ENCODE assay signal across 14 mouse cellular contexts in genomic region chr12:35533133-35533532, GRCm38 (mm10). TPM values are rescaled to one million over a fixed set of nuclear protein-coding genes. Genes with fewer than 3 reads are reported as not detected.
DNase-seq lines count a peak whose midpoint lies in the region; ATAC-seq and TF ChIP-seq lines count a peak whose summit lies in the region.
"Had no signal": no experiment of that assay in that cellular context is flagged by ENCODE, and none has a peak within 500 bp of the region (broad histone marks: within the 10 kb centered on the region; RNA-seq: fewer than 3 reads in every experiment).

No protein-coding gene starts in this region.

- no peak for TF ChIP-seq EP300 in stomach, postnatal 0 days (optimal IDR thresholded peaks at IDR 0.05)

- peak overlapping the region; percentile 8; the same call in 1 of the 2 replicates for H3K4me3 ChIP-seq in kidney, embryonic 14.5 days (ENCODE audit: low read length)
- peak overlapping the region; percentile 23 for H3K4me3 ChIP-seq in limb, embryonic 15.5 days
- H3K4me3 ChIP-seq in stomach, postnatal 0 days (ENCODE audit: low read depth, low read length), result peak overlapping the region; percentile 87

- no peaks in the 10 kb centered on the region for H3K4me1 ChIP-seq in kidney, embryonic 14.5 days (ENCODE audit: control insufficient read depth, insufficient read depth, low read length)
- peaks cover 11% of the 10 kb centered on the region for H3K4me1 ChIP-seq in limb, embryonic 15.5 days
- H3K4me1 ChIP-seq in stomach, postnatal 0 days (replicated peaks; ENCODE audit: control insufficient read depth, insufficient read depth), result no peaks in the 10 kb centered on the region

- no peaks in the 10 kb centered on the region for H3K9me3 ChIP-seq in kidney, embryonic 14.5 days (ENCODE audit: control insufficient read depth, low read length)
- no peaks in the 10 kb centered on the region for H3K9me3 ChIP-seq in limb, embryonic 15.5 days
- no peaks in the 10 kb centered on the region for H3K9me3 ChIP-seq in stomach, postnatal 0 days (ENCODE audit: control insufficient read depth, low read length)
- H3K9me3 ChIP-seq: midbrain, embryonic 10.5 days; neural tube, embryonic 12.5 days had no signal

- ATAC-seq in kidney, embryonic 14.5 days (ENCODE audit: low FRiP score, low TSS enrichment), result no peak
- ATAC-seq in limb, embryonic 15.5 days (ENCODE audit: insufficient number of reproducible peaks, low FRiP score, low TSS enrichment, low read depth), result no peak
- ATAC-seq in stomach, postnatal 0 days (ENCODE audit: low FRiP score, low TSS enrichment), result no peak

- DNase-seq in kidney, postnatal 14 days, result no peak
- DNase-seq in thymus, postnatal 0 days (ENCODE audit: low spot score), result peak; percentile 16
- no peak for DNase-seq in thymus, postnatal 4 days
- no peak for DNase-seq in stomach, postnatal 0 days (ENCODE audit: low spot score)
- no peak for DNase-seq in thymus, adult 18-20 months
- no peak for DNase-seq in right cerebral cortex, adult 18-20 months
- DNase-seq: cerebellum, adult 11-12 months; heart, postnatal 14 days; right cerebral cortex, postnatal 25 days; thymus, adult 2 months had no signal

- H3K9ac ChIP-seq in kidney, embryonic 14.5 days (ENCODE audit: low read depth, low read length), result no peak overlapping the region
- no peak overlapping the region for H3K9ac ChIP-seq in limb, embryonic 15.5 days
- no peak overlapping the region for H3K9ac ChIP-seq in stomach, postnatal 0 days (ENCODE audit: low read length)
- H3K9ac ChIP-seq: neural tube, embryonic 12.5 days had no signal

- peak overlapping the region; percentile 22 for H3K4me2 ChIP-seq in kidney, embryonic 14.5 days (replicated peaks; ENCODE audit: low read depth, low read length)
- peak overlapping the region; percentile 30 for H3K4me2 ChIP-seq in limb, embryonic 15.5 days
- peak overlapping the region; percentile 88 for H3K4me2 ChIP-seq in stomach, postnatal 0 days (replicated peaks; ENCODE audit: low read depth)

- no peak overlapping the region for H3K27ac ChIP-seq in kidney, embryonic 14.5 days (ENCODE audit: low read depth, low read length)
- no peak overlapping the region for H3K27ac ChIP-seq in limb, embryonic 15.5 days
- H3K27ac ChIP-seq in stomach, postnatal 0 days (replicated peaks), result no peak overlapping the region
- H3K27ac ChIP-seq: midbrain, embryonic 10.5 days; neural tube, embryonic 12.5 days had no signal

- peaks cover 3% of the 10 kb centered on the region; the same call in 1 of the 2 replicates for H3K27me3 ChIP-seq in kidney, embryonic 14.5 days (ENCODE audit: control insufficient read depth, insufficient read depth, low read length)
- 0 out of 2 replicates have a peak, but pooled peaks cover 6% of the 10 kb centered on the region for H3K27me3 ChIP-seq in limb, embryonic 15.5 days
- no peaks in the 10 kb centered on the region for H3K27me3 ChIP-seq in stomach, postnatal 0 days (ENCODE audit: control insufficient read depth, insufficient read depth, low read length)

- no peak for TF ChIP-seq CTCF in stomach, postnatal 0 days (IDR thresholded peaks at IDR 0.05; ENCODE audit: low read depth)

- 63% methylated on average over 5 of the region's 5 CpGs for WGBS in kidney, embryonic 14.5 days
- WGBS in limb, embryonic 15.5 days, result 55% methylated on average over 5 of the region's 5 CpGs
- WGBS in stomach, postnatal 0 days, result 33% methylated on average over 5 of the region's 5 CpGs

- H3K36me3 ChIP-seq in kidney, embryonic 14.5 days (ENCODE audit: control insufficient read depth, insufficient read depth, low read length), result no peaks in the 10 kb centered on the region
- H3K36me3 ChIP-seq in limb, embryonic 15.5 days, result no peaks in the 10 kb centered on the region
- no peaks in the 10 kb centered on the region for H3K36me3 ChIP-seq in stomach, postnatal 0 days (ENCODE audit: control insufficient read depth, insufficient read depth, low read length)
- H3K36me3 ChIP-seq: midbrain, embryonic 10.5 days; neural tube, embryonic 12.5 days had no signal

RNA-seq across cellular contexts. Expression of gene Ahr, which starts 1.7 kb away (rescaled TPM):
- 4.1 and 8.0 TPM in 2 replicates for polyA plus RNA-seq in kidney, embryonic 14.5 days (2014; fragmentation: Nextera tagmentation; extraction: Ambion mirVana)
- polyA plus RNA-seq in thymus, postnatal 0 days (2015; fragmentation: Nextera tagmentation; extraction: Ambion mirVana), result 6.1 and 6.7 TPM in 2 replicates
- polyA plus RNA-seq in limb, embryonic 15.5 days (2015; fragmentation: Nextera tagmentation; extraction: Ambion mirVana), result 14.2 and 18.2 TPM in 2 replicates
- 8.2 and 9.2 TPM in 2 replicates for polyA plus RNA-seq in stomach, postnatal 0 days (2015; fragmentation: Nextera tagmentation; extraction: Ambion mirVana)

Comparison
In these comparisons a context has a peak if more than half of its experiments do, and no peak if none do; other contexts are left out.
1. H3K4me2 ChIP-seq: peak in every context shown above with its lines; median percentile 88 in stomach, postnatal 0 days; 30 in limb, embryonic 15.5 days; 22 in kidney, embryonic 14.5 days.
2. H3K4me3 ChIP-seq: peak in every context shown above with its lines; median percentile 87 in stomach, postnatal 0 days; 23 in limb, embryonic 15.5 days; 8 in kidney, embryonic 14.5 days.